Mouse (Mus musculus) liver, embryonic 12.5 days (tissue): ENCODE measurements around the gene Scp2. TPM values are rescaled to one million over a fixed set of nuclear protein-coding genes. Genes with fewer than 3 reads are reported as not detected.

ENCODE experiments used
- ATAC-seq: fragments of 200-750 bp; cut with Nextera tagmentation; 2 replicates; pipeline ENCODE4 v1.8.0; 2017; ENCODE audit warnings: moderate number of reproducible peaks, mild to moderate bottlenecking, moderate library complexity
- H3K27ac ChIP-seq: fragments of 300-500 bp; sonication (generic); 2 replicates; pipeline ENCODE4 v1.5.1; 2016; ENCODE audit warnings: mild to moderate bottlenecking
- H3K27me3 ChIP-seq: fragments of 300-500 bp; sonication (generic); replicated peaks from 2 replicates; pipeline ENCODE4 v1.6.1; 2016; ENCODE audit warnings: mild to moderate bottlenecking, moderate library complexity
- H3K36me3 ChIP-seq: fragments of 300-500 bp; sonication (generic); 2 replicates; pipeline ENCODE4 v1.6.1; 2016; ENCODE audit warnings: mild to moderate bottlenecking, moderate library complexity
- H3K4me1 ChIP-seq: fragments of 300-500 bp; sonication (generic); 2 replicates; pipeline ENCODE4 v1.6.1; 2016
- H3K4me2 ChIP-seq: fragments of 300-500 bp; sonication (generic); 2 replicates; pipeline ENCODE4 v1.6.1; 2016; ENCODE audit warnings: mild to moderate bottlenecking, moderate library complexity
- H3K4me3 ChIP-seq: fragments of 300-500 bp; sonication (generic); 2 replicates; pipeline ENCODE4 v1.5.1; 2016; ENCODE audit warnings: mild to moderate bottlenecking, moderate library complexity
- H3K9ac ChIP-seq: fragments of 300-500 bp; sonication (generic); 2 replicates; pipeline ENCODE4 v1.6.1; 2016; ENCODE audit warnings: mild to moderate bottlenecking, moderate library complexity
- H3K9me3 ChIP-seq: fragments of 300-500 bp; sonication (generic); replicated peaks from 2 replicates; pipeline ENCODE4 v1.6.1; 2016; ENCODE audit warnings: mild to moderate bottlenecking, moderate library complexity
- whole genome bisulfite sequencing: fragments of 180-500 bp; shearing (Covaris S2); methylation state at CpG from one replicate; pipeline ENCODE4 v1.1.7; 2016; ENCODE audit not compliant: insufficient replicate concordance; 5-methylcytosine and 5-hydroxymethylcytosine counted together
- polyA plus RNA-seq: library from polyadenylated mRNA; unstranded; fragments of >200 nt; fragmentation: Nextera tagmentation; extraction: Ambion mirVana; gene quantifications from 2 replicates; pipeline ENCODE4 v1.2.1, GENCODE M21; 2016

Scp2 gene
- polyA plus RNA-seq, 1 experiment from 2014 or later, result 198 TPM

GRCm38 (mm10) chr4:108055873-108056272 lies 88.9 kb downstream of the Scp2 start:
- no peak for ATAC-seq
- H3K27me3 ChIP-seq, result no peaks in the 10 kb centered on the region
- no peak overlapping the region for H3K9ac ChIP-seq
- WGBS, result 83% methylated on average over 10 of the region's 10 CpGs
- peaks cover 10% of the 10 kb centered on the region for H3K4me1 ChIP-seq
- H3K4me2 ChIP-seq, result no peak overlapping the region
- no peak overlapping the region for H3K27ac ChIP-seq
- H3K4me3 ChIP-seq, result no peak overlapping the region
- H3K9me3 ChIP-seq, result no peaks in the 10 kb centered on the region
- peaks cover 87% of the 10 kb centered on the region for H3K36me3 ChIP-seq

GRCm38 (mm10) chr4:108052673-108053072 lies 92.1 kb downstream of the Scp2 start:
- no peak overlapping the region for H3K27ac ChIP-seq
- H3K4me2 ChIP-seq, result no peak overlapping the region
- no peak overlapping the region for H3K9ac ChIP-seq
- H3K4me3 ChIP-seq, result no peak overlapping the region
- no peaks in the 10 kb centered on the region for H3K27me3 ChIP-seq
- H3K4me1 ChIP-seq, result peaks cover 15% of the 10 kb centered on the region
- no peaks in the 10 kb centered on the region for H3K9me3 ChIP-seq
- no peak; the same call in 1 of the 2 replicates for ATAC-seq
- H3K36me3 ChIP-seq, result peaks cover 85% of the 10 kb centered on the region
- WGBS, result 71% methylated on average over 8 of the region's 8 CpGs

GRCm38 (mm10) chr4:108051687-108052274 lies 93.0 kb downstream of the Scp2 start:
- Histone ChIP-seq H3K4me2 (no peak overlapping the region), H3K9ac (no peak overlapping the region), H3K4me1 (peaks cover 21% of the 10 kb centered on the region), H3K36me3 (peaks cover 93% of the 10 kb centered on the region), H3K27me3 (no peaks in the 10 kb centered on the region), H3K4me3 (no peak overlapping the region), H3K27ac (no peak overlapping the region), H3K9me3 (no peaks in the 10 kb centered on the region)
- ATAC-seq, result no peak
- WGBS, result 80% methylated on average over 10 of the region's 10 CpGs

- H3K4me1 ChIP-seq, result peaks cover 10% of the 10 kb centered on the region
- no peaks in the 10 kb centered on the region for H3K9me3 ChIP-seq
- H3K4me3 ChIP-seq, result no peak overlapping the region
- no peak for ATAC-seq
- peaks cover 76% of the 10 kb centered on the region for H3K36me3 ChIP-seq
- 84% methylated on average over 8 of the region's 8 CpGs for WGBS
- no peak overlapping the region for H3K4me2 ChIP-seq
- no peaks in the 10 kb centered on the region for H3K27me3 ChIP-seq
- no peak overlapping the region for H3K27ac ChIP-seq
- no peak overlapping the region for H3K9ac ChIP-seq
Measured at GRCm38 (mm10) chr4:108046136-108046535, 98.7 kb downstream of the Scp2 start.

GRCm38 (mm10) chr4:108045136-108046107 lies 99.4 kb downstream of the Scp2 start:
- WGBS, result 81% methylated on average over 19 of the region's 19 CpGs
- Histone ChIP-seq H3K9me3 (no peaks in the 10 kb centered on the region), H3K27ac (no peak overlapping the region), H3K4me2 (no peak overlapping the region), H3K4me1 (peaks cover 10% of the 10 kb centered on the region), H3K9ac (no peak overlapping the region), H3K36me3 (peaks cover 69% of the 10 kb centered on the region), H3K27me3 (no peaks in the 10 kb centered on the region), H3K4me3 (no peak overlapping the region)
- no peak for ATAC-seq

- no peak for ATAC-seq
- Histone ChIP-seq H3K9me3 (no peaks in the 10 kb centered on the region), H3K27ac (no peak overlapping the region), H3K27me3 (peaks cover 35% of the 10 kb centered on the region), H3K9ac (no peak overlapping the region), H3K4me1 (peaks cover 2% of the 10 kb centered on the region; the same call in 1 of the 2 replicates), H3K4me2 (no peak overlapping the region), H3K36me3 (0 out of 2 replicates have a peak, but pooled peaks cover 3% of the 10 kb centered on the region), H3K4me3 (no peak overlapping the region)
- 76% methylated on average over 8 of the region's 8 CpGs for WGBS
Measured at GRCm38 (mm10) chr4:108037027-108037426, 107.8 kb downstream of the Scp2 start.

- H3K4me1 ChIP-seq, result peaks cover 14% of the 10 kb centered on the region
- WGBS, result 64% methylated on average over 8 of the region's 8 CpGs
Measured at GRCm38 (mm10) chr4:108033041-108033764, 111.6 kb downstream of the Scp2 start.

GRCm38 (mm10) chr4:108032352-108032849 lies 112.4 kb downstream of the Scp2 start:
- WGBS, result 37% methylated on average over 11 of the region's 11 CpGs
- no peak for ATAC-seq
- H3K27me3 ChIP-seq, result peaks cover 79% of the 10 kb centered on the region
- H3K9me3 ChIP-seq, result no peaks in the 10 kb centered on the region
- no peak overlapping the region for H3K27ac ChIP-seq
- H3K9ac ChIP-seq, result no peak overlapping the region
- no peaks in the 10 kb centered on the region for H3K36me3 ChIP-seq
- H3K4me1 ChIP-seq, result peaks cover 21% of the 10 kb centered on the region
- H3K4me3 ChIP-seq, result peak overlapping the region; percentile 56
- H3K4me2 ChIP-seq, result peak overlapping the region; percentile 79

More at GRCm38 (mm10) chr4:108033041-108033764, 111.6 kb downstream of the Scp2 start:
- ATAC-seq, result no peak
- Histone ChIP-seq H3K4me3 (no peak overlapping the region), H3K27ac (no peak overlapping the region), H3K9me3 (no peaks in the 10 kb centered on the region), H3K36me3 (no peaks in the 10 kb centered on the region), H3K27me3 (peaks cover 74% of the 10 kb centered on the region), H3K9ac (no peak overlapping the region), H3K4me2 (no peak overlapping the region)

- Histone ChIP-seq H3K36me3 (no peaks in the 10 kb centered on the region), H3K9ac (0 out of 2 replicates have a peak overlapping the region, but pooled peaks have one; percentile 18), H3K27ac (no peak overlapping the region), H3K4me2 (peak overlapping the region; percentile 79), H3K27me3 (peaks cover 79% of the 10 kb centered on the region), H3K4me3 (peak overlapping the region; percentile 56), H3K4me1 (peaks cover 28% of the 10 kb centered on the region), H3K9me3 (no peaks in the 10 kb centered on the region)
- WGBS, result 3% methylated on average over 84 of the region's 86 CpGs
- ATAC-seq, result no peak
Measured at GRCm38 (mm10) chr4:108031502-108032351, 113.1 kb downstream of the Scp2 start.

- H3K27me3 ChIP-seq, result peaks cover 79% of the 10 kb centered on the region
- peak overlapping the region; percentile 79 for H3K4me2 ChIP-seq
- 7% methylated on average over 22 of the region's 22 CpGs for WGBS
- H3K9ac ChIP-seq, result no peak overlapping the region
- no peaks in the 10 kb centered on the region for H3K9me3 ChIP-seq
- ATAC-seq, result no peak
- peak overlapping the region; percentile 56 for H3K4me3 ChIP-seq
- peaks cover 35% of the 10 kb centered on the region for H3K4me1 ChIP-seq
- no peaks in the 10 kb centered on the region for H3K36me3 ChIP-seq
- no peak overlapping the region for H3K27ac ChIP-seq
Measured at GRCm38 (mm10) chr4:108030888-108031501, 113.8 kb downstream of the Scp2 start.
